Comparison of ENCODE assay signal across 13 mouse cellular contexts in genomic region chr11:53508152-53508551, GRCm38 (mm10). TPM values are rescaled to one million over a fixed set of nuclear protein-coding genes. Genes with fewer than 3 reads are reported as not detected.
DNase-seq lines count a peak whose midpoint lies in the region; ATAC-seq and TF ChIP-seq lines count a peak whose summit lies in the region.
"Had no signal": no experiment of that assay in that cellular context is flagged by ENCODE, and none has a peak within 500 bp of the region (broad histone marks: within the 10 kb centered on the region; RNA-seq: fewer than 3 reads in every experiment).

No protein-coding gene starts in this region.

- H3K4me2 ChIP-seq in kidney, embryonic 16.5 days (replicated peaks; ENCODE audit: low read depth, low read length): no peak overlapping the region
- no peak overlapping the region for H3K4me2 ChIP-seq in heart, postnatal 0 days (ENCODE audit: low read depth, low read length)
- H3K4me2 ChIP-seq in forebrain, embryonic 13.5 days: no peak overlapping the region

- no peaks in the 10 kb centered on the region for H3K27me3 ChIP-seq in kidney, adult 2 months (replicated peaks; ENCODE audit: control insufficient read depth, insufficient read depth, low read length)
- H3K27me3 ChIP-seq in kidney, embryonic 16.5 days (ENCODE audit: insufficient read depth, low read length): no peaks in the 10 kb centered on the region
- H3K27me3 ChIP-seq in heart, postnatal 0 days (ENCODE audit: control insufficient read depth, insufficient read depth, low read length): no peaks in the 10 kb centered on the region
- no peaks in the 10 kb centered on the region for H3K27me3 ChIP-seq in forebrain, embryonic 13.5 days

- no peak for TF ChIP-seq POLR2A in kidney, adult 2 months (IDR thresholded peaks at IDR 0.05; ENCODE audit: low read depth, low read length)

- no peak overlapping the region for H3K27ac ChIP-seq in kidney, adult 2 months (ENCODE audit: insufficient read depth, low read depth, low read length)
- no peak overlapping the region for H3K27ac ChIP-seq in kidney, embryonic 16.5 days (ENCODE audit: low read length)
- peak overlapping the region; percentile 70 for H3K27ac ChIP-seq in heart, postnatal 0 days (ENCODE audit: low read depth)
- H3K27ac ChIP-seq in forebrain, embryonic 13.5 days: no peak overlapping the region
- H3K27ac ChIP-seq: left cerebral cortex, adult 2 months; liver, embryonic 14.5 days had no signal

- 65% methylated on average over 7 of the region's 7 CpGs for WGBS in kidney, adult 2 months
- WGBS in kidney, embryonic 16.5 days: 71% methylated on average over 7 of the region's 7 CpGs
- WGBS in heart, postnatal 0 days: 56% methylated on average over 7 of the region's 7 CpGs
- 68% methylated on average over 7 of the region's 7 CpGs for WGBS in forebrain, embryonic 13.5 days

- peak; percentile 72 for DNase-seq in kidney, adult 2 months
- peak; percentile 85 for DNase-seq in adrenal gland, postnatal 14 days
- peak; percentile 62 for DNase-seq in heart, postnatal 0 days (ENCODE audit: low spot score)
- peak; percentile 87 for DNase-seq in skeletal muscle tissue, adult 2 months (ENCODE audit: low read depth, low spot score)
- no peak for DNase-seq in left cerebral cortex, adult 8-10 months (ENCODE audit: low spot score in 2 of 2)
- no peak for DNase-seq in layer of hippocampus, adult 8-10 months (ENCODE audit: low spot score in 2 of 2)
- DNase-seq: embryo, embryonic 11 days; thymus, adult 18-20 months had no signal

- no peak overlapping the region for H3K4me3 ChIP-seq in kidney, adult 2 months (ENCODE audit: insufficient read depth, low read depth, low read length)
- no peak overlapping the region for H3K4me3 ChIP-seq in kidney, embryonic 16.5 days (ENCODE audit: low read length)
- no peak overlapping the region for H3K4me3 ChIP-seq in heart, postnatal 0 days (ENCODE audit: low read depth, low read length)
- H3K4me3 ChIP-seq in forebrain, embryonic 13.5 days: no peak overlapping the region
- H3K4me3 ChIP-seq: left cerebral cortex, adult 2 months had no signal

- no peak for TF ChIP-seq CTCF in kidney, adult 2 months (conservative IDR thresholded peaks at IDR 0.05; ENCODE audit: insufficient read depth, insufficient read length, low read depth, low read length)
- no peak for TF ChIP-seq CTCF in heart, postnatal 0 days (IDR thresholded peaks at IDR 0.05; ENCODE audit: low read depth)

- H3K9me3 ChIP-seq in kidney, embryonic 16.5 days (ENCODE audit: low read length): no peaks in the 10 kb centered on the region
- no peaks in the 10 kb centered on the region for H3K9me3 ChIP-seq in heart, postnatal 0 days (replicated peaks; ENCODE audit: control insufficient read depth, low read length)
- no peaks in the 10 kb centered on the region for H3K9me3 ChIP-seq in forebrain, embryonic 13.5 days (replicated peaks)

- TF ChIP-seq EP300 in heart, postnatal 0 days (IDR thresholded peaks at IDR 0.05; ENCODE audit: low read depth): no peak

- H3K4me1 ChIP-seq in kidney, adult 2 months (ENCODE audit: control insufficient read depth, insufficient read depth, low read length): no peaks in the 10 kb centered on the region
- H3K4me1 ChIP-seq in kidney, embryonic 16.5 days (ENCODE audit: insufficient read depth, low read length): no peaks in the 10 kb centered on the region
- no peaks in the 10 kb centered on the region for H3K4me1 ChIP-seq in heart, postnatal 0 days (ENCODE audit: control insufficient read depth, insufficient read depth)
- H3K4me1 ChIP-seq in forebrain, embryonic 13.5 days: 0 out of 2 replicates have a peak, but pooled peaks cover 6% of the 10 kb centered on the region

- no peak for ATAC-seq in kidney, embryonic 16.5 days (ENCODE audit: low FRiP score, low TSS enrichment)
- ATAC-seq in heart, postnatal 0 days (ENCODE audit: insufficient read depth, low read depth): peak; percentile 67
- no peak for ATAC-seq in forebrain, embryonic 13.5 days
- ATAC-seq: inflammation-experienced regulatory T-cells, adult 6 months had no signal

- no peaks in the 10 kb centered on the region for H3K36me3 ChIP-seq in kidney, adult 2 months (ENCODE audit: control insufficient read depth, insufficient read depth, low read length)
- no peaks in the 10 kb centered on the region for H3K36me3 ChIP-seq in kidney, embryonic 16.5 days (ENCODE audit: insufficient read depth, low read length)
- no peaks in the 10 kb centered on the region for H3K36me3 ChIP-seq in heart, postnatal 0 days (replicated peaks; ENCODE audit: control insufficient read depth, insufficient read depth, low read length)
- H3K36me3 ChIP-seq in forebrain, embryonic 13.5 days (ENCODE audit: poor library complexity, severe bottlenecking): no peaks in the 10 kb centered on the region

- H3K9ac ChIP-seq in kidney, embryonic 16.5 days (replicated peaks; ENCODE audit: low read length): no peak overlapping the region
- H3K9ac ChIP-seq in heart, postnatal 0 days (replicated peaks; ENCODE audit: low read depth, low read length): no peak overlapping the region
- H3K9ac ChIP-seq in forebrain, embryonic 13.5 days: no peak overlapping the region
- H3K9ac ChIP-seq: liver, embryonic 14.5 days had no signal

RNA-seq across cellular contexts. Expression of gene Sept8, which starts 10.9 kb away (rescaled TPM):
- polyA plus RNA-seq in kidney, adult 2 months (2012; rRNA removed): 15.6 and 16.3 TPM in 2 replicates
- polyA plus RNA-seq in kidney, embryonic 16.5 days (2015; fragmentation: Nextera tagmentation; extraction: Ambion mirVana): 25.7 and 25.9 TPM in 2 replicates
- total RNA-seq in adrenal gland, postnatal 14 days (2021): 39.0 and 42.2 TPM in 2 replicates
- total RNA-seq in heart, postnatal 0 days (2014; rRNA removed; ENCODE audit: low replicate concordance): 47.1 and 55.8 TPM in 2 replicates
- polyA plus RNA-seq in heart, postnatal 0 days (2015; fragmentation: Nextera tagmentation; extraction: Ambion mirVana): 10.3 and 11.5 TPM in 2 replicates
- total RNA-seq in left cerebral cortex, adult 8-10 months (2022): 100 to 1,000 TPM; 279 to 287 (median 284) TPM
- 17.1 and 17.9 TPM in 2 replicates for polyA plus RNA-seq in forebrain, embryonic 13.5 days (2015; fragmentation: Nextera tagmentation; extraction: Ambion mirVana)
- total RNA-seq in layer of hippocampus, adult 8-10 months (2022): 100 to 1,000 TPM; 248 to 260 (median 255) TPM

RNA-seq across cellular contexts. Expression of gene Sowaha, which starts 28.1 kb away (rescaled TPM):
- 0.84 and 1.8 TPM in 2 replicates for polyA plus RNA-seq in kidney, adult 2 months (2012; rRNA removed)
- 0.17 and 0.23 TPM in 2 replicates for polyA plus RNA-seq in kidney, embryonic 16.5 days (2015; fragmentation: Nextera tagmentation; extraction: Ambion mirVana)
- 0.68 and 1.1 TPM in 2 replicates for total RNA-seq in adrenal gland, postnatal 14 days (2021)
- total RNA-seq in heart, postnatal 0 days (2014; rRNA removed; ENCODE audit: low replicate concordance): not detected in 2 replicates
- 0.04 and 0.08 TPM in 2 replicates for polyA plus RNA-seq in heart, postnatal 0 days (2015; fragmentation: Nextera tagmentation; extraction: Ambion mirVana)
- 10 to 100 TPM; 62.2 to 73.5 (median 64.2) TPM for total RNA-seq in left cerebral cortex, adult 8-10 months (2022)
- 0.97 and 1.1 TPM in 2 replicates for polyA plus RNA-seq in forebrain, embryonic 13.5 days (2015; fragmentation: Nextera tagmentation; extraction: Ambion mirVana)
- 100 to 1,000 TPM in 2 of 4 experiments, 10 to 100 TPM in 2; 91.6 to 119 (median 104) TPM for total RNA-seq in layer of hippocampus, adult 8-10 months (2022)
- polyA plus RNA-seq: inflammation-experienced regulatory T-cells, adult 6 months had no signal

RNA-seq across cellular contexts. Expression of gene Gm9945, which starts 28.2 kb away (rescaled TPM):
- not detected in 2 replicates for polyA plus RNA-seq in kidney, adult 2 months (2012; rRNA removed)
- not detected in 2 replicates for polyA plus RNA-seq in kidney, embryonic 16.5 days (2015; fragmentation: Nextera tagmentation; extraction: Ambion mirVana)
- not detected in 2 replicates for total RNA-seq in adrenal gland, postnatal 14 days (2021)
- total RNA-seq in heart, postnatal 0 days (2014; rRNA removed; ENCODE audit: low replicate concordance): not detected in 2 replicates
- not detected in 2 replicates for polyA plus RNA-seq in heart, postnatal 0 days (2015; fragmentation: Nextera tagmentation; extraction: Ambion mirVana)
- 1 to 10 TPM; 1.8 to 3.3 (median 2.1) TPM for total RNA-seq in left cerebral cortex, adult 8-10 months (2022)
- polyA plus RNA-seq in forebrain, embryonic 13.5 days (2015; fragmentation: Nextera tagmentation; extraction: Ambion mirVana): not detected in 2 replicates
- total RNA-seq in layer of hippocampus, adult 8-10 months (2022): 1 to 10 TPM; 1.8 to 4.9 (median 2.8) TPM
- polyA plus RNA-seq: inflammation-experienced regulatory T-cells, adult 6 months had no signal

RNA-seq across cellular contexts. Expression of gene Gm9837, which starts 37.9 kb away (rescaled TPM):
- not detected in 2 replicates for polyA plus RNA-seq in kidney, adult 2 months (2012; rRNA removed)
- not detected in 2 replicates for polyA plus RNA-seq in kidney, embryonic 16.5 days (2015; fragmentation: Nextera tagmentation; extraction: Ambion mirVana)
- total RNA-seq in adrenal gland, postnatal 14 days (2021): not detected in 2 replicates
- not detected in 2 replicates for total RNA-seq in heart, postnatal 0 days (2014; rRNA removed; ENCODE audit: low replicate concordance)
- not detected in 2 replicates for polyA plus RNA-seq in heart, postnatal 0 days (2015; fragmentation: Nextera tagmentation; extraction: Ambion mirVana)
- not detected for total RNA-seq in left cerebral cortex, adult 8-10 months (2022)
- polyA plus RNA-seq in forebrain, embryonic 13.5 days (2015; fragmentation: Nextera tagmentation; extraction: Ambion mirVana): not detected in 2 replicates
- under 1 TPM in 1 of 4 experiments, not detected in 3; 0.69 TPM for total RNA-seq in layer of hippocampus, adult 8-10 months (2022)
- polyA plus RNA-seq: inflammation-experienced regulatory T-cells, adult 6 months; liver, embryonic 14.5 days had no signal

RNA-seq across cellular contexts. Expression of gene Shroom1, which starts 51.1 kb away (rescaled TPM):
- polyA plus RNA-seq in kidney, adult 2 months (2012; rRNA removed): 0.88 and 1.2 TPM in 2 replicates
- polyA plus RNA-seq in kidney, embryonic 16.5 days (2015; fragmentation: Nextera tagmentation; extraction: Ambion mirVana): 2.1 and 2.5 TPM in 2 replicates
- total RNA-seq in adrenal gland, postnatal 14 days (2021): 3.9 and 5.7 TPM in 2 replicates
- 1.4 and 2.9 TPM in 2 replicates for total RNA-seq in heart, postnatal 0 days (2014; rRNA removed; ENCODE audit: low replicate concordance)
- 0.40 and 0.41 TPM in 2 replicates for polyA plus RNA-seq in heart, postnatal 0 days (2015; fragmentation: Nextera tagmentation; extraction: Ambion mirVana)
- 1 to 10 TPM; 6.7 to 7.6 (median 7.0) TPM for total RNA-seq in left cerebral cortex, adult 8-10 months (2022)
- polyA plus RNA-seq in forebrain, embryonic 13.5 days (2015; fragmentation: Nextera tagmentation; extraction: Ambion mirVana): 1.2 and 1.3 TPM in 2 replicates
- 1 to 10 TPM; 4.7 to 5.9 (median 5.1) TPM for total RNA-seq in layer of hippocampus, adult 8-10 months (2022)

Comparison
In these comparisons a context has a peak if more than half of its experiments do, and no peak if none do; other contexts are left out.
1. DNase-seq: peak in kidney, adult 2 months (single experiment), adrenal gland, postnatal 14 days (single experiment), heart, postnatal 0 days (single experiment) and skeletal muscle tissue, adult 2 months (single experiment); none in left cerebral cortex, adult 8-10 months (0 of 2) and layer of hippocampus, adult 8-10 months (0 of 2).
2. RNA of gene Sowaha, which starts 28.1 kb away (total RNA-seq): 91.6 to 119 TPM in layer of hippocampus, adult 8-10 months and 62.2 to 73.5 TPM in left cerebral cortex, adult 8-10 months; 0.68 to 1.1 TPM in adrenal gland, postnatal 14 days and not detected in heart, postnatal 0 days; every median in the first group is over 10 times any median in the second.